Mouse (Mus musculus): ENCODE measurements around the gene Rpl32. TPM values are rescaled to one million over a fixed set of nuclear protein-coding genes. Genes with fewer than 3 reads are reported as not detected.

Gene Rpl32
- polyA plus RNA-seq, 1 experiment from 2014 or later = 1,065 TPM

GRCm38 (mm10) chr6:115803541-115804382, 4.8 kb downstream of the Rpl32 start:
- Histone ChIP-seq H3K4me3 (ENCODE audit: low read depth, low read length) (no peak overlapping the region), H3K9ac (replicated peaks; ENCODE audit: low read depth, low read length) (no peak overlapping the region), H3K36me3 (ENCODE audit: control insufficient read depth, insufficient read depth, low read length) (peaks cover 77% of the 10 kb centered on the region), H3K9me3 (ENCODE audit: control insufficient read depth, low read length) (no peaks in the 10 kb centered on the region), H3K27me3 (ENCODE audit: control insufficient read depth, insufficient read depth, low read length) (no peaks in the 10 kb centered on the region), H3K4me1 (ENCODE audit: control insufficient read depth, insufficient read depth, low read length) (peaks cover 16% of the 10 kb centered on the region), H3K27ac (ENCODE audit: low read depth, low read length) (no peak overlapping the region), H3K4me2 (ENCODE audit: low read depth, low read length) (no peak overlapping the region)
- no peak for ATAC-seq (ENCODE audit: low read depth)
- 48% methylated on average over 16 of the region's 16 CpGs for WGBS

- H3K4me3 ChIP-seq (ENCODE audit: low read depth, low read length) = no peak overlapping the region
- no peaks in the 10 kb centered on the region for H3K9me3 ChIP-seq (ENCODE audit: control insufficient read depth, low read length)
- peaks cover 9% of the 10 kb centered on the region for H3K4me1 ChIP-seq (ENCODE audit: control insufficient read depth, insufficient read depth, low read length)
- no peak overlapping the region for H3K4me2 ChIP-seq (ENCODE audit: low read depth, low read length)
- H3K27ac ChIP-seq (ENCODE audit: low read depth, low read length) = no peak overlapping the region
- 0 out of 2 replicates have a peak, but pooled peaks have one; percentile 22 for ATAC-seq (ENCODE audit: low read depth)
- no peak overlapping the region for H3K9ac ChIP-seq (replicated peaks; ENCODE audit: low read depth, low read length)
- 95% methylated on average over 3 of the region's 3 CpGs for WGBS
- H3K27me3 ChIP-seq (ENCODE audit: control insufficient read depth, insufficient read depth, low read length) = no peaks in the 10 kb centered on the region
- peaks cover 90% of the 10 kb centered on the region for H3K36me3 ChIP-seq (ENCODE audit: control insufficient read depth, insufficient read depth, low read length)
Measured at GRCm38 (mm10) chr6:115801811-115802210, 6.7 kb downstream of the Rpl32 start.

- no peaks in the 10 kb centered on the region for H3K4me1 ChIP-seq (ENCODE audit: control insufficient read depth, insufficient read depth, low read length)
- H3K4me3 ChIP-seq (ENCODE audit: low read depth, low read length) = no peak overlapping the region
- 89% methylated on average over 20 of the region's 21 CpGs for WGBS
- H3K27me3 ChIP-seq (ENCODE audit: control insufficient read depth, insufficient read depth, low read length) = no peaks in the 10 kb centered on the region
- no peak overlapping the region for H3K4me2 ChIP-seq (ENCODE audit: low read depth, low read length)
- H3K9ac ChIP-seq (replicated peaks; ENCODE audit: low read depth, low read length) = no peak overlapping the region
- H3K9me3 ChIP-seq (ENCODE audit: control insufficient read depth, low read length) = no peaks in the 10 kb centered on the region
- ATAC-seq (ENCODE audit: low read depth) = no peak
- H3K36me3 ChIP-seq (ENCODE audit: control insufficient read depth, insufficient read depth, low read length) = peaks cover 73% of the 10 kb centered on the region
- no peak overlapping the region for H3K27ac ChIP-seq (ENCODE audit: low read depth, low read length)
Measured at GRCm38 (mm10) chr6:115792691-115793215, 15.8 kb downstream of the Rpl32 start.

GRCm38 (mm10) chr6:115791842-115792686, 16.5 kb downstream of the Rpl32 start:
- Histone ChIP-seq H3K9ac (replicated peaks; ENCODE audit: low read depth, low read length) (no peak overlapping the region), H3K27ac (ENCODE audit: low read depth, low read length) (no peak overlapping the region), H3K36me3 (ENCODE audit: control insufficient read depth, insufficient read depth, low read length) (peaks cover 70% of the 10 kb centered on the region), H3K4me1 (ENCODE audit: control insufficient read depth, insufficient read depth, low read length) (no peaks in the 10 kb centered on the region), H3K9me3 (ENCODE audit: control insufficient read depth, low read length) (no peaks in the 10 kb centered on the region), H3K4me2 (ENCODE audit: low read depth, low read length) (no peak overlapping the region), H3K27me3 (ENCODE audit: control insufficient read depth, insufficient read depth, low read length) (no peaks in the 10 kb centered on the region), H3K4me3 (ENCODE audit: low read depth, low read length) (no peak overlapping the region)
- ATAC-seq (ENCODE audit: low read depth) = no peak
- WGBS = 89% methylated on average over 34 of the region's 34 CpGs

GRCm38 (mm10) chr6:115791016-115791415, 17.5 kb downstream of the Rpl32 start:
- H3K36me3 ChIP-seq (ENCODE audit: control insufficient read depth, insufficient read depth, low read length) = peaks cover 76% of the 10 kb centered on the region
- H3K4me1 ChIP-seq (ENCODE audit: control insufficient read depth, insufficient read depth, low read length) = no peaks in the 10 kb centered on the region
- no peaks in the 10 kb centered on the region for H3K9me3 ChIP-seq (ENCODE audit: control insufficient read depth, low read length)
- H3K9ac ChIP-seq (replicated peaks; ENCODE audit: low read depth, low read length) = no peak overlapping the region
- ATAC-seq (ENCODE audit: low read depth) = no peak
- H3K4me3 ChIP-seq (ENCODE audit: low read depth, low read length) = no peak overlapping the region
- H3K27ac ChIP-seq (ENCODE audit: low read depth, low read length) = no peak overlapping the region
- no peaks in the 10 kb centered on the region for H3K27me3 ChIP-seq (ENCODE audit: control insufficient read depth, insufficient read depth, low read length)
- H3K4me2 ChIP-seq (ENCODE audit: low read depth, low read length) = no peak overlapping the region
- WGBS = 89% methylated on average over 10 of the region's 10 CpGs

- H3K4me1 ChIP-seq (ENCODE audit: control insufficient read depth, insufficient read depth, low read length) = no peaks in the 10 kb centered on the region
- no peaks in the 10 kb centered on the region for H3K9me3 ChIP-seq (ENCODE audit: control insufficient read depth, low read length)
- no peak overlapping the region for H3K27ac ChIP-seq (ENCODE audit: low read depth, low read length)
- H3K4me3 ChIP-seq (ENCODE audit: low read depth, low read length) = no peak overlapping the region
- no peak overlapping the region for H3K4me2 ChIP-seq (ENCODE audit: low read depth, low read length)
- H3K36me3 ChIP-seq (ENCODE audit: control insufficient read depth, insufficient read depth, low read length) = peaks cover 60% of the 10 kb centered on the region
- H3K9ac ChIP-seq (replicated peaks; ENCODE audit: low read depth, low read length) = no peak overlapping the region
- 97% methylated on average over 3 of the region's 3 CpGs for WGBS
- no peaks in the 10 kb centered on the region for H3K27me3 ChIP-seq (ENCODE audit: control insufficient read depth, insufficient read depth, low read length)
- ATAC-seq (ENCODE audit: low read depth) = no peak
Measured at GRCm38 (mm10) chr6:115782781-115783180, 25.8 kb downstream of the Rpl32 start.

GRCm38 (mm10) chr6:115776363-115776762, 32.2 kb downstream of the Rpl32 start:
- Histone ChIP-seq H3K4me3 (ENCODE audit: low read depth, low read length) (peak overlapping the region; percentile 75; the same call in 1 of the 2 replicates), H3K27ac (ENCODE audit: low read depth, low read length) (no peak overlapping the region)
- no peak for ATAC-seq (ENCODE audit: low read depth)

GRCm38 (mm10) chr6:115775838-115776237, 32.7 kb downstream of the Rpl32 start:
- H3K27me3 ChIP-seq (ENCODE audit: control insufficient read depth, insufficient read depth, low read length) = no peaks in the 10 kb centered on the region
- H3K4me3 ChIP-seq (ENCODE audit: low read depth, low read length) = peak overlapping the region; percentile 75
- H3K9me3 ChIP-seq (ENCODE audit: control insufficient read depth, low read length) = no peaks in the 10 kb centered on the region
- peaks cover 21% of the 10 kb centered on the region for H3K4me1 ChIP-seq (ENCODE audit: control insufficient read depth, insufficient read depth, low read length)
- no peak overlapping the region for H3K27ac ChIP-seq (ENCODE audit: low read depth, low read length)
- 55% methylated on average over 3 of the region's 3 CpGs for WGBS
- H3K36me3 ChIP-seq (ENCODE audit: control insufficient read depth, insufficient read depth, low read length) = peaks cover 5% of the 10 kb centered on the region; the same call in 1 of the 2 replicates
- no peak overlapping the region for H3K9ac ChIP-seq (replicated peaks; ENCODE audit: low read depth, low read length)
- H3K4me2 ChIP-seq (ENCODE audit: low read depth, low read length) = peak overlapping the region; percentile 91
- no peak for ATAC-seq (ENCODE audit: low read depth)

More at GRCm38 (mm10) chr6:115776363-115776762, 32.2 kb downstream of the Rpl32 start:
- 71% methylated on average over 9 of the region's 9 CpGs for WGBS
- Histone ChIP-seq H3K9ac (replicated peaks; ENCODE audit: low read depth, low read length) (no peak overlapping the region), H3K27me3 (ENCODE audit: control insufficient read depth, insufficient read depth, low read length) (no peaks in the 10 kb centered on the region), H3K36me3 (ENCODE audit: control insufficient read depth, insufficient read depth, low read length) (peaks cover 5% of the 10 kb centered on the region; the same call in 1 of the 2 replicates), H3K9me3 (ENCODE audit: control insufficient read depth, low read length) (no peaks in the 10 kb centered on the region), H3K4me2 (ENCODE audit: low read depth, low read length) (peak overlapping the region; percentile 91), H3K4me1 (ENCODE audit: control insufficient read depth, insufficient read depth, low read length) (peaks cover 21% of the 10 kb centered on the region)

All from neural tube, embryonic 14.5 days (tissue).